ENCODE assay signal across 9 mouse cellular contexts in genomic region chr7:81991116-81991515, GRCm38 (mm10). TPM values are rescaled to one million over a fixed set of nuclear protein-coding genes. Genes with fewer than 3 reads are reported as not detected.
A peak's percentile ranks its signal among the peaks of the same experiment; 100 is the strongest.
DNase-seq lines count a peak whose midpoint lies in the region; ATAC-seq lines count a peak whose summit lies in the region.
"Had no signal": no experiment of that assay in that cellular context is flagged by ENCODE, and none has a peak within 500 bp of the region (broad histone marks: within the 10 kb centered on the region; RNA-seq: fewer than 3 reads in every experiment).

No protein-coding gene starts in this region.

- no peak overlapping the region for H3K4me2 ChIP-seq in midbrain, embryonic 16.5 days (ENCODE audit: low read length)
- H3K4me2 ChIP-seq in stomach, embryonic 14.5 days (replicated peaks; ENCODE audit: low read depth, low read length): peak overlapping the region; percentile 96

- peaks cover 95% of the 10 kb centered on the region for H3K27me3 ChIP-seq in midbrain, embryonic 10.5 days (ENCODE audit: low read depth, poor library complexity, severe bottlenecking)
- peaks cover 42% of the 10 kb centered on the region for H3K27me3 ChIP-seq in midbrain, embryonic 16.5 days (ENCODE audit: control insufficient read depth, insufficient read depth, low read depth, low read length)
- H3K27me3 ChIP-seq in limb, embryonic 10.5 days (ENCODE audit: low read depth, poor library complexity, severe bottlenecking): peaks cover 86% of the 10 kb centered on the region
- H3K27me3 ChIP-seq in stomach, embryonic 14.5 days (ENCODE audit: control insufficient read depth, insufficient read depth, low read length): peaks cover 13% of the 10 kb centered on the region

- no peaks in the 10 kb centered on the region for H3K9me3 ChIP-seq in midbrain, embryonic 10.5 days (replicated peaks)
- no peaks in the 10 kb centered on the region for H3K9me3 ChIP-seq in midbrain, embryonic 16.5 days (replicated peaks; ENCODE audit: control insufficient read depth, low read length, poor library complexity, severe bottlenecking)
- H3K9me3 ChIP-seq in limb, embryonic 10.5 days (replicated peaks): no peaks in the 10 kb centered on the region
- H3K9me3 ChIP-seq in stomach, embryonic 14.5 days (ENCODE audit: control insufficient read depth, low read depth, low read length): no peaks in the 10 kb centered on the region

- peak; percentile 31 for DNase-seq in embryo, embryonic 10.5 days (ENCODE audit: low spot score)
- no peak for DNase-seq in embryo, embryonic 9.5 days (ENCODE audit: extremely low spot score)
- peak; percentile 19 for DNase-seq in midbrain, embryonic 10.5 days (ENCODE audit: low spot score)
- no peak for DNase-seq in limb, embryonic 10.5 days (ENCODE audit: low spot score)
- DNase-seq in right cerebral cortex, adult 2 months (ENCODE audit: low spot score in 2 of 2): no peak
- DNase-seq in layer of hippocampus, postnatal 36 days: no peak
- DNase-seq: lung, postnatal 36 days had no signal

- peaks cover 20% of the 10 kb centered on the region for H3K4me1 ChIP-seq in midbrain, embryonic 10.5 days
- peaks cover 7% of the 10 kb centered on the region for H3K4me1 ChIP-seq in midbrain, embryonic 16.5 days (ENCODE audit: control insufficient read depth, insufficient read depth, low read length)
- H3K4me1 ChIP-seq in limb, embryonic 10.5 days: peaks cover 43% of the 10 kb centered on the region
- H3K4me1 ChIP-seq in stomach, embryonic 14.5 days (ENCODE audit: control insufficient read depth, insufficient read depth, low read length): 0 out of 2 replicates have a peak, but pooled peaks cover 2% of the 10 kb centered on the region

- H3K27ac ChIP-seq in midbrain, embryonic 10.5 days (replicated peaks): no peak overlapping the region
- no peak overlapping the region for H3K27ac ChIP-seq in midbrain, embryonic 16.5 days (ENCODE audit: low read length)
- H3K27ac ChIP-seq in limb, embryonic 10.5 days: no peak overlapping the region
- no peak overlapping the region; the same call in 1 of the 2 replicates for H3K27ac ChIP-seq in stomach, embryonic 14.5 days (ENCODE audit: low read length)

- H3K36me3 ChIP-seq in midbrain, embryonic 10.5 days: no peaks in the 10 kb centered on the region
- H3K36me3 ChIP-seq in midbrain, embryonic 16.5 days (ENCODE audit: control insufficient read depth, insufficient read depth, low read length): no peaks in the 10 kb centered on the region
- no peaks in the 10 kb centered on the region for H3K36me3 ChIP-seq in limb, embryonic 10.5 days
- no peaks in the 10 kb centered on the region for H3K36me3 ChIP-seq in stomach, embryonic 14.5 days (ENCODE audit: control insufficient read depth, insufficient read depth, low read length)

- no peak overlapping the region for H3K9ac ChIP-seq in midbrain, embryonic 16.5 days (ENCODE audit: low read depth, low read length)
- no peak overlapping the region for H3K9ac ChIP-seq in stomach, embryonic 14.5 days (replicated peaks; ENCODE audit: low read depth, low read length)

- WGBS in midbrain, embryonic 10.5 days: 4% methylated on average over 12 of the region's 12 CpGs
- WGBS in midbrain, embryonic 16.5 days: 7% methylated on average over 12 of the region's 12 CpGs
- whole genome bisulfite sequencing in limb, embryonic 10.5 days: under 1% methylated on average over 12 of the region's 12 CpGs
- 9% methylated on average over 12 of the region's 12 CpGs for WGBS in stomach, embryonic 14.5 days

- no peak for ATAC-seq in midbrain, embryonic 16.5 days
- ATAC-seq in stomach, embryonic 14.5 days (ENCODE audit: insufficient number of reproducible peaks, insufficient read depth, low FRiP score, low read depth): no peak

- H3K4me3 ChIP-seq in midbrain, embryonic 10.5 days: peak overlapping the region; percentile 68
- H3K4me3 ChIP-seq in midbrain, embryonic 16.5 days (ENCODE audit: low read depth, low read length): no peak overlapping the region
- H3K4me3 ChIP-seq in limb, embryonic 10.5 days: peak overlapping the region; percentile 66
- H3K4me3 ChIP-seq in stomach, embryonic 14.5 days (ENCODE audit: low read depth, low read length): peak overlapping the region; percentile 49

RNA-seq across cellular contexts. Expression of gene Bnc1, which starts 1.0 kb away (rescaled TPM):
- polyA plus RNA-seq in midbrain, embryonic 10.5 days (2016; fragmentation: Nextera tagmentation; extraction: Ambion mirVana): 0.31 and 0.57 TPM in 2 replicates
- 0.04 and 0.10 TPM in 2 replicates for polyA plus RNA-seq in midbrain, embryonic 16.5 days (2015; fragmentation: Nextera tagmentation; extraction: Ambion mirVana)
- polyA plus RNA-seq in limb, embryonic 10.5 days (2016; fragmentation: Nextera tagmentation; extraction: Ambion mirVana): 3.0 and 4.0 TPM in 2 replicates
- 5.3 and 5.9 TPM in 2 replicates for polyA plus RNA-seq in stomach, embryonic 14.5 days (2014; fragmentation: Nextera tagmentation; extraction: Ambion mirVana)
- total RNA-seq in layer of hippocampus, postnatal 36 days (2021): not detected

RNA-seq across cellular contexts. Expression of gene Hdgfl3, which starts 56.8 kb away (rescaled TPM):
- 22.8 and 26.2 TPM in 2 replicates for polyA plus RNA-seq in midbrain, embryonic 10.5 days (2016; fragmentation: Nextera tagmentation; extraction: Ambion mirVana)
- polyA plus RNA-seq in midbrain, embryonic 16.5 days (2015; fragmentation: Nextera tagmentation; extraction: Ambion mirVana): 63.5 and 66.9 TPM in 2 replicates
- polyA plus RNA-seq in limb, embryonic 10.5 days (2016; fragmentation: Nextera tagmentation; extraction: Ambion mirVana): 24.2 and 29.8 TPM in 2 replicates
- 20.2 and 20.5 TPM in 2 replicates for polyA plus RNA-seq in stomach, embryonic 14.5 days (2014; fragmentation: Nextera tagmentation; extraction: Ambion mirVana)
- total RNA-seq in layer of hippocampus, postnatal 36 days (2021): 10 to 100 TPM; 57.7 to 60.4 TPM

Comparison
In these comparisons a context has a peak if more than half of its experiments do, and no peak if none do; other contexts are left out.
1. DNase-seq: peak in embryo, embryonic 10.5 days (single experiment) and midbrain, embryonic 10.5 days (single experiment); none in embryo, embryonic 9.5 days (single experiment), limb, embryonic 10.5 days (single experiment), right cerebral cortex, adult 2 months (0 of 2) and layer of hippocampus, postnatal 36 days (0 of 2).